Mouse (Mus musculus): ENCODE results near the gene Rgsl1. TPM values are rescaled to one million over a fixed set of nuclear protein-coding genes. Genes with fewer than 3 reads are reported as not detected.

Gene Rgsl1
- polyA plus RNA-seq, 1 experiment: not detected

GRCm38 (mm10) chr1:153794241-153794640 is 49.7 kb downstream of the Rgsl1 start:
- Histone ChIP-seq H3K9me3 (replicated peaks; ENCODE audit: control insufficient read depth, insufficient read depth, low read length, poor library complexity, severe bottlenecking) (no peaks in the 10 kb centered on the region), H3K27ac (ENCODE audit: insufficient read depth, low read length) (no peak overlapping the region), H3K4me1 (ENCODE audit: control insufficient read depth, insufficient read depth, low read length) (no peaks in the 10 kb centered on the region), H3K27me3 (ENCODE audit: control insufficient read depth, insufficient read depth, low read length, poor library complexity, severe bottlenecking) (no peaks in the 10 kb centered on the region), H3K9ac (ENCODE audit: low read depth, poor library complexity, severe bottlenecking) (no peak overlapping the region), H3K4me3 (ENCODE audit: low read depth, low read length) (no peak overlapping the region), H3K36me3 (ENCODE audit: control insufficient read depth, insufficient read depth, low read length, poor library complexity, severe bottlenecking) (no peaks in the 10 kb centered on the region)
- TF ChIP-seq CTCF (IDR thresholded peaks at IDR 0.05; ENCODE audit: low read depth, low read length) (no peak), EP300 (IDR thresholded peaks at IDR 0.05; ENCODE audit: insufficient read depth, low read depth, low read length) (no peak), POLR2A (IDR thresholded peaks at IDR 0.05; ENCODE audit: insufficient read depth, low read length) (no peak)

- Histone ChIP-seq H3K9ac (ENCODE audit: low read depth, poor library complexity, severe bottlenecking) (no peak overlapping the region), H3K27me3 (ENCODE audit: control insufficient read depth, insufficient read depth, low read length, poor library complexity, severe bottlenecking) (no peaks in the 10 kb centered on the region), H3K4me1 (ENCODE audit: control insufficient read depth, insufficient read depth, low read length) (no peaks in the 10 kb centered on the region), H3K4me3 (ENCODE audit: low read depth, low read length) (no peak overlapping the region), H3K27ac (ENCODE audit: insufficient read depth, low read length) (no peak overlapping the region), H3K36me3 (ENCODE audit: control insufficient read depth, insufficient read depth, low read length, poor library complexity, severe bottlenecking) (no peaks in the 10 kb centered on the region), H3K9me3 (replicated peaks; ENCODE audit: control insufficient read depth, insufficient read depth, low read length, poor library complexity, severe bottlenecking) (no peaks in the 10 kb centered on the region)
- TF ChIP-seq POLR2A (IDR thresholded peaks at IDR 0.05; ENCODE audit: insufficient read depth, low read length) (no peak), EP300 (IDR thresholded peaks at IDR 0.05; ENCODE audit: insufficient read depth, low read depth, low read length) (no peak), CTCF (IDR thresholded peaks at IDR 0.05; ENCODE audit: low read depth, low read length) (no peak)
Observed at GRCm38 (mm10) chr1:153790708-153791107, 53.2 kb downstream of the Rgsl1 start.

- H3K36me3 ChIP-seq (ENCODE audit: control insufficient read depth, insufficient read depth, low read length, poor library complexity, severe bottlenecking): no peaks in the 10 kb centered on the region
- TF ChIP-seq CTCF (IDR thresholded peaks at IDR 0.05; ENCODE audit: low read depth, low read length): no peak
- no peaks in the 10 kb centered on the region for H3K4me1 ChIP-seq (ENCODE audit: control insufficient read depth, insufficient read depth, low read length)
- peaks cover 1% of the 10 kb centered on the region; the same call in 1 of the 2 replicates for H3K27me3 ChIP-seq (ENCODE audit: control insufficient read depth, insufficient read depth, low read length, poor library complexity, severe bottlenecking)
- H3K9ac ChIP-seq (ENCODE audit: low read depth, poor library complexity, severe bottlenecking): no peak overlapping the region
- H3K4me3 ChIP-seq (ENCODE audit: low read depth, low read length): no peak overlapping the region
- H3K9me3 ChIP-seq (replicated peaks; ENCODE audit: control insufficient read depth, insufficient read depth, low read length, poor library complexity, severe bottlenecking): no peaks in the 10 kb centered on the region
- H3K27ac ChIP-seq (ENCODE audit: insufficient read depth, low read length): no peak overlapping the region
Observed at GRCm38 (mm10) chr1:153785608-153786007, 58.3 kb downstream of the Rgsl1 start.

- no peaks in the 10 kb centered on the region for H3K4me1 ChIP-seq (ENCODE audit: control insufficient read depth, insufficient read depth, low read length)
- H3K9ac ChIP-seq (ENCODE audit: low read depth, poor library complexity, severe bottlenecking): no peak overlapping the region
- TF ChIP-seq EP300 (IDR thresholded peaks at IDR 0.05; ENCODE audit: insufficient read depth, low read depth, low read length) (no peak), CTCF (IDR thresholded peaks at IDR 0.05; ENCODE audit: low read depth, low read length) (no peak), POLR2A (IDR thresholded peaks at IDR 0.05; ENCODE audit: insufficient read depth, low read length) (no peak)
- no peaks in the 10 kb centered on the region for H3K36me3 ChIP-seq (ENCODE audit: control insufficient read depth, insufficient read depth, low read length, poor library complexity, severe bottlenecking)
- no peaks in the 10 kb centered on the region for H3K9me3 ChIP-seq (replicated peaks; ENCODE audit: control insufficient read depth, insufficient read depth, low read length, poor library complexity, severe bottlenecking)
- H3K27me3 ChIP-seq (ENCODE audit: control insufficient read depth, insufficient read depth, low read length, poor library complexity, severe bottlenecking): peaks cover 1% of the 10 kb centered on the region; the same call in 1 of the 2 replicates
- no peak overlapping the region for H3K27ac ChIP-seq (ENCODE audit: insufficient read depth, low read length)
- no peak overlapping the region for H3K4me3 ChIP-seq (ENCODE audit: low read depth, low read length)
Observed at GRCm38 (mm10) chr1:153783339-153783738, 60.6 kb downstream of the Rgsl1 start.

- Histone ChIP-seq H3K4me3 (ENCODE audit: low read depth, low read length) (no peak overlapping the region), H3K27me3 (ENCODE audit: control insufficient read depth, insufficient read depth, low read length, poor library complexity, severe bottlenecking) (no peaks in the 10 kb centered on the region; the same call in 1 of the 2 replicates), H3K4me1 (ENCODE audit: control insufficient read depth, insufficient read depth, low read length) (no peaks in the 10 kb centered on the region), H3K9me3 (replicated peaks; ENCODE audit: control insufficient read depth, insufficient read depth, low read length, poor library complexity, severe bottlenecking) (no peaks in the 10 kb centered on the region), H3K27ac (ENCODE audit: insufficient read depth, low read length) (no peak overlapping the region), H3K36me3 (ENCODE audit: control insufficient read depth, insufficient read depth, low read length, poor library complexity, severe bottlenecking) (no peaks in the 10 kb centered on the region), H3K9ac (ENCODE audit: low read depth, poor library complexity, severe bottlenecking) (no peak overlapping the region)
- no peak for TF ChIP-seq POLR2A (IDR thresholded peaks at IDR 0.05; ENCODE audit: insufficient read depth, low read length)
- no peak for TF ChIP-seq CTCF (IDR thresholded peaks at IDR 0.05; ENCODE audit: low read depth, low read length)
- no peak for TF ChIP-seq EP300 (IDR thresholded peaks at IDR 0.05; ENCODE audit: insufficient read depth, low read depth, low read length)
Observed at GRCm38 (mm10) chr1:153778205-153778604, 65.7 kb downstream of the Rgsl1 start.

- no peaks in the 10 kb centered on the region; the same call in 1 of the 2 replicates for H3K27me3 ChIP-seq (ENCODE audit: control insufficient read depth, insufficient read depth, low read length, poor library complexity, severe bottlenecking)
- TF ChIP-seq CTCF (IDR thresholded peaks at IDR 0.05; ENCODE audit: low read depth, low read length) (no peak), POLR2A (IDR thresholded peaks at IDR 0.05; ENCODE audit: insufficient read depth, low read length) (no peak), EP300 (IDR thresholded peaks at IDR 0.05; ENCODE audit: insufficient read depth, low read depth, low read length) (no peak)
- no peaks in the 10 kb centered on the region for H3K36me3 ChIP-seq (ENCODE audit: control insufficient read depth, insufficient read depth, low read length, poor library complexity, severe bottlenecking)
- no peaks in the 10 kb centered on the region for H3K9me3 ChIP-seq (replicated peaks; ENCODE audit: control insufficient read depth, insufficient read depth, low read length, poor library complexity, severe bottlenecking)
- H3K4me3 ChIP-seq (ENCODE audit: low read depth, low read length): no peak overlapping the region
- no peaks in the 10 kb centered on the region for H3K4me1 ChIP-seq (ENCODE audit: control insufficient read depth, insufficient read depth, low read length)
- H3K27ac ChIP-seq (ENCODE audit: insufficient read depth, low read length): no peak overlapping the region
- H3K9ac ChIP-seq (ENCODE audit: low read depth, poor library complexity, severe bottlenecking): no peak overlapping the region
Observed at GRCm38 (mm10) chr1:153776257-153776656, 67.7 kb downstream of the Rgsl1 start.

All from ES-Bruce4 (cell line).